In the genomic region with DNA sequence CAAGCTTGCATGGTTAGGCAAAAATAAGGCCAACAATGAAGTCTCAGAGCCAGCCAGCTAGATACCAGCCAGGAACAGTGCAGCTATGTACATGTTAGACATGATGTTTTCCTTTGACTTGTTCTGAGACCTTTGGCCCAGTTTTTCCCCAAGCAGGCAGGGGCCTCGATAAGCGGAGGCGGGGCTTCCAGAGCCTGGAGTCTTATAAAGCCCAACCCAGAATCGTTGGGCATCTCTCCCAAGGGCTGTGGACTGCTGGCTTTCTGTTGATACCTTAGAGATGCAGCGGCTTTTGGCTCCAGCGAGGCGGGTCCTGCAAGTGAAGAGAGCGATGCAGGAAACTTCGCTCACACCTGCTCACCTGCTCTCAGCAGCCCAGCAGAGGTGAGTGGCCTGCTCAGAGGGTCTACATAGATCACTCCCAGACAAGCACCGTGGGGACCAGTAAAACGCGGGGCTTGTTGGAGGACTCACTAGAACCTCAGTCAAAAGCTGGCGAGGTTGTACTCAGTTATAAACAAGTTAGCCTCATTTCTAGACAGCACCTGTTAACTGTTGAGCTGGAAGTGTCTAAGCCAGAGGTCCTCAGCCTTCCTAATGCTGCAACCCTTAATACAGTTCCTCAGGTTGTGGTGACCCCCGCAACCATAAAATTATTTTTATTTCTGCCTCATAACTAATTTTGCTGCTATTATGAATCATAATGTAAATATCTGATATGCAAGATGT, we compare ENCODE assay signal across 8 mouse cellular contexts. TPM values are rescaled to one million over a fixed set of nuclear protein-coding genes. Genes with fewer than 3 reads are reported as not detected.
DNase-seq lines count a peak whose midpoint lies in the region; ATAC-seq and TF ChIP-seq lines count a peak whose summit lies in the region.

Hmgcs2 (plus strand) TSS at position 232 of the 729 bp plus-strand sequence.

- H3K36me3 ChIP-seq in kidney, adult 2 months (ENCODE audit: control insufficient read depth, insufficient read depth, low read length) = no peaks in the 10 kb centered on the region
- no peaks in the 10 kb centered on the region for H3K36me3 ChIP-seq in lung, embryonic 15.5 days

- H3K27ac ChIP-seq in kidney, adult 2 months (ENCODE audit: insufficient read depth, low read depth, low read length) = no peak within 1 kb of the TSS
- no peak within 1 kb of the TSS for H3K27ac ChIP-seq in lung, embryonic 15.5 days

- no peaks in the 10 kb centered on the region for H3K9me3 ChIP-seq in lung, embryonic 15.5 days

- H3K4me3 ChIP-seq in kidney, adult 2 months (ENCODE audit: insufficient read depth, low read depth, low read length) = peak within 1 kb of the TSS; percentile 22; the same call in 1 of the 2 replicates
- H3K4me3 ChIP-seq in lung, embryonic 15.5 days = no peak within 1 kb of the TSS

- 53% methylated on average over 14 of the region's 14 CpGs for WGBS in kidney, adult 2 months
- 49% methylated on average over 14 of the region's 14 CpGs for WGBS in lung, embryonic 15.5 days

- no peaks in the 10 kb centered on the region for H3K27me3 ChIP-seq in kidney, adult 2 months (replicated peaks; ENCODE audit: control insufficient read depth, insufficient read depth, low read length)
- no peaks in the 10 kb centered on the region for H3K27me3 ChIP-seq in lung, embryonic 15.5 days

- TF ChIP-seq CTCF in kidney, adult 2 months (conservative IDR thresholded peaks at IDR 0.05; ENCODE audit: insufficient read depth, insufficient read length, low read depth, low read length) = no peak

- H3K4me2 ChIP-seq in lung, embryonic 15.5 days = peak within 1 kb of the TSS; percentile 37; the same call in 1 of the 2 replicates

- H3K9ac ChIP-seq in lung, embryonic 15.5 days = no peak within 1 kb of the TSS

- TF ChIP-seq POLR2A in kidney, adult 2 months (IDR thresholded peaks at IDR 0.05; ENCODE audit: low read depth, low read length) = no peak

- ATAC-seq in lung, embryonic 15.5 days (ENCODE audit: borderline replicate concordance, extremely low read depth, low FRiP score, low TSS enrichment) = peak; percentile 43; the same call in 1 of the 2 replicates

- DNase-seq in adrenal gland, adult (ENCODE audit: inconsistent age in 2 of 2, low spot score in 1 of 2) = peak; percentile 27 to 37
- no peak for DNase-seq in adrenal gland, postnatal 25 days
- no peak for DNase-seq in adrenal gland, postnatal 4 days (ENCODE audit: low spot score in 2 of 2)
- DNase-seq in heart, adult 9 months (ENCODE audit: low spot score in 2 of 2) = peak; percentile 68 to 79
- DNase-seq in kidney, adult 2 months = peak; percentile 55
- peak; percentile 12 for DNase-seq in skeletal muscle tissue, adult 2 months (ENCODE audit: low read depth, low spot score)
- DNase-seq in cerebellum, adult 18-20 months = no peak

- peaks cover 11% of the 10 kb centered on the region; the same call in 1 of the 2 replicates for H3K4me1 ChIP-seq in kidney, adult 2 months (ENCODE audit: control insufficient read depth, insufficient read depth, low read length)
- peaks cover 18% of the 10 kb centered on the region for H3K4me1 ChIP-seq in lung, embryonic 15.5 days

RNA-seq across cellular contexts. Expression of gene Hmgcs2, which starts in this region (rescaled TPM):
- total RNA-seq in adrenal gland, postnatal 25 days (2021) = 6.0 and 18.1 TPM in 2 replicates
- 100 to 1,000 TPM in 1 of 2 experiments, 10 to 100 TPM in 1; 30.6 to 130 TPM for total RNA-seq in adrenal gland, postnatal 4 days (2021)
- polyA plus RNA-seq in kidney, adult 2 months (2012; rRNA removed) = 39.0 and 39.5 TPM in 2 replicates
- 4.2 and 4.4 TPM in 2 replicates for polyA plus RNA-seq in lung, embryonic 15.5 days (2015; fragmentation: Nextera tagmentation; extraction: Ambion mirVana)

Comparison
In these comparisons a context has a peak if more than half of its experiments do, and no peak if none do; other contexts are left out.
1. DNase-seq: peak in adrenal gland, adult (2 of 2), heart, adult 9 months (2 of 2), kidney, adult 2 months (single experiment) and skeletal muscle tissue, adult 2 months (single experiment); none in adrenal gland, postnatal 25 days (single experiment), adrenal gland, postnatal 4 days (0 of 2) and cerebellum, adult 18-20 months (0 of 2).